Mouse (Mus musculus): Measurements from ENCODE around the gene Acta2.

DNA sequence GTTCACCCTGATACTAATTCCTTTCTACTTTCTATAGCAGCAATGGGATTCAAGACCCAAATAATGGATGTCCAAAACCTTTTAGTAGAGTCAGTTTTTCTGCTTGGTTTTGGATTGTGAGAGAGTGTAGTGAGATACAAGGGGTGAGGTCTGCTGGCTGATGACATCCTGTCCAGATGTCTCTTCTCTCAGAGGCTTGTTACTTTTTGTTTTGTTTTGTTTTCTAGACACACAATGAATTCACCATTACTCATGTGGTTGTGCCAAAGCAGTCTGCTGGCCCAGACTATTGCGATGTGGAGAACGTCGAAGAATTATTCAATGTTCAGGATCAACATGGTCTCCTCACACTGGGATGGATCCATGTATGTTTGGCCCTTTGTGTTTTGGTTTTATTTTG lies 19.3 kb downstream of the Acta2 start:
- TF ChIP-seq TAL1 (IDR thresholded peaks at IDR 0.05; ENCODE audit: low read length) (no peak), GATA1 (IDR thresholded peaks at IDR 0.05; ENCODE audit: low read length) (no peak)

All from erythroblast, embryonic 14.5 days (primary cell).